Mouse (Mus musculus) kidney, postnatal 36 days (tissue): ENCODE measurements at regions not wholly inside any gene's neighbourhood (a gene's known extent, or its start where the extent isn't known, plus 50 kb on each side); places are given as distances from the start of the nearest gene placed in this dataset.

Experiments used
- DNase-seq, 2 experiments: peaks; one replicate each; pipeline ENCODE4 v3.0.0; 2021 to 2022; ENCODE audit warnings: mixed read lengths in 2 of 2

DNA sequence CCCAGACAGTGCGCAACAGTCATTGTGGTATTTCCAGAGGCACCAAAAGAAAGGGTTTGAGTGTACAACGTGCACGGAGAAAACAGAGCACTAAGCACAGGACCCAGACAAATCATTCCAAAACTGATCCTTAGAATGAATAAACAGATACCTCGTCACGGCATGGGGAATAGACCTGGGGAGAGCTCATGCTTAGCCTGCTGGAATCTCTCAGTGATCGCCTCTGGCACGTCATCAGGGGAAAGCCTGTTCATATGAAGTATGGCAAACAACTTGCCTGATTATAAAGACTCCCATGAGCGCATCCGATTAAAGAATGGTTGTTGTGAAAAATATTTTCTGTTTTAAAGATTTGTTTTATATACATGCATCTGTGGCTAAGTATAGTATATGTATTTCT is 86.9 kb upstream of the Dapk1 start:
- no peak for DNase-seq

DNA sequence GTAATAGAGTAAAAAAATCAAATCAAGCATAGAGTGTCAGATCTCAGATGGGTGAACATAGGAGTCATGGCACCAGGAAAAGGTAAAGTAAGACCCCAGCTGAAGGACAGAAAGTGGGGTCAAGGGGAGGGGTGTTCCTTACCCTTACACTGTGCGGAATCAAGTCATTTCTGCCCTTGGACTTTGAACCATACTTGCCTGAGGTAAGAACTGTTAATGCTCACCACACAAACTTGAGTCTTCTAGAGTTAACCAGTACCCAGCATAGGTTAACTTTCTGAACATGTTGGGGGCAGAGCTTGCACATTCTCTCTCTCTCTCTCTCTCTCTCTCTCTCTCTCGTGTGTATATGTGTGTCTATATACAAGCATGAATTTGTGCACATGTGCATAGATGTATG is 83.7 kb upstream of the Dapk1 start:
- DNase-seq = peak in 1 of 2 experiments; percentile 40

DNA sequence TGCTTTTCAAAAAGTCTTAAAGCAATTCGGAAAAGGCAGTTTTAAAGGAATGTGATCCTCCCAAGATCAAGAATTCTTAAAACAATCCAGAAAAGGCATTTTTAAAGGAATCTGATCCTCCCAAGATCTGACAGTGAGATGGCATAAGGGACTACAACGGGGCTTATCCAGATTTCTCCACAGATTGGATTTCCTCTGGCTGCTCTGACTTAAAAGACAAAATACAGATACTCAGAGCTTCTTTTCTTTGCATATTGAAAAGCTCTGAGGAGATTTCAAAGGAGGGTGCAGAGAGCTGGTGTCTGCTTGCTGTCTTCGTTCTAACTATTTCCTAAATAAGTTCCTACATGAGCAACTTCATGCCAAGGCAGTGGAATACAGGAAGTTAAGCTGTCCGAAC is 82.0 kb upstream of the Dapk1 start:
- DNase-seq = no peak

DNA sequence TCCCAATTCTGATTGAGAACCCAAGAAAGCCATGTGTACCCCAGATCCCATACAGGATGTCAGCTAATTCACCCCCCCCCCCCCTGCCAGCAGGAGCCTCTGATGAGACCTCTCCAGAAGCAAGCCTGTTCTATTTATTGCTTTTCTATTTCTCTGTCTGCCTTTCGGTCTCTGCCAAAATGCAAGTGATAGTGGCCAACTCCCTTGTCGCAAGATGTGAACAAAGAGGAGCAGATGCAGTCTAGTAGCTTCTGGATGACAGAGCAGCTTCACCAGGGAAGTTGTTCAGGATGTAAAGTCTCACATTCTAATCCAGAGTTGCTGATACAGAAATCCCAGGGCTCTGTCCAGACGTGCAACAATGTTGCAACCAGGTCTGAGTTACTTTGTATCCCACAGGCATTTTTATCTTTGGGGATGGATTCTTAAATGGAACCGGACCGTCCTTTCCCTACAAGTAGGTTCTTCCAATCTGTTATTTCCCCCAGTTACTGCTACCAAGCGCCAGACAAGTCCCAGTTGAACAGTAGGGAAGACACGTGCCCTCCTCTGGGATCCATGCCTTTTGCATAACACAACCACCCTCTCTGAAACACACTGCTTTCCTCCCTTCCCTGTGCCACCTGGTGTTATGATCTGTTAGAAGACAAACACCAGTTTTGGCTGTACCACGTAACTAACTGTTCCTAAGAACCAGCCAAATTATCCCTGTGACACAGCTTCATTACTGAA is 78.9 kb upstream of the Dapk1 start:
- DNase-seq = no peak

DNA sequence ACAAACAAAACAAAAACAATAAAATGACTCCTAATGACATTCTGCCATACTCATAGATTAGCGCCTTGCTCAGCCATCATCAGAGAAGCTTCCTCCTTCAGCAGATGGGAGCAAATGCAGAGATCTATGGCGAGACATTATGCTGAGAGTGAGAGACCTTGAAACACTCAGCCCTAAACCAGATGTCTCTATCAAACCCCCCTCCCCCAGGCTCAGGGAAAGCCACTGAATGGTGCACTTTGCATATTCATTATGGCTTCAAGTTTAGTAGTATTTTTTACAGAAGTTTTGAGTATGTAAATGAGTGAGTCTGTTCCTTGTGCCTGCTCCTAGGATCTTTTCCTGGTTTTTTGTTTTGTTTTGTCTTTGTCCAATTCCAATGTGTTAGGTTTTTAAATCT is 73.9 kb upstream of the Dapk1 start:
- no peak for DNase-seq

DNA sequence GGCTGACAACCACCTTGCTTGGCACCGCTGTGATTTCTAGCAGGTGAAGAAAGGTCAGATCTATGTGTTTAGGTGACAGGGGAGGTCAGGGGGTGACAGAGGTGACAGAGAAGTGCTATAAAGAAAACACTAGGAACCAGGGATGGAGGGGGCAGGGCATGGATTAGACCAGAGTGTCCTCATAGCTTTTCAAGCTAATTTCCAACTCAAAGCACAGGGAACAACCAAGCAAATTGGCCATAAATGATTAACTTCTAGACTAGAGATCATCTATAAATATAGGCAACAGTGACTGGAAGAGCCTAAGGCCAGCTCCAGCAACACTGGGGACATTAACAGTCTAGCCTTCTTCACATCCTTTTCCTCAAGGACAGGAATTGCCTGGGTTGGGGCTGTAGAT is 72.9 kb upstream of the Dapk1 start:
- peak; percentile 60 to 73 for DNase-seq

DNA sequence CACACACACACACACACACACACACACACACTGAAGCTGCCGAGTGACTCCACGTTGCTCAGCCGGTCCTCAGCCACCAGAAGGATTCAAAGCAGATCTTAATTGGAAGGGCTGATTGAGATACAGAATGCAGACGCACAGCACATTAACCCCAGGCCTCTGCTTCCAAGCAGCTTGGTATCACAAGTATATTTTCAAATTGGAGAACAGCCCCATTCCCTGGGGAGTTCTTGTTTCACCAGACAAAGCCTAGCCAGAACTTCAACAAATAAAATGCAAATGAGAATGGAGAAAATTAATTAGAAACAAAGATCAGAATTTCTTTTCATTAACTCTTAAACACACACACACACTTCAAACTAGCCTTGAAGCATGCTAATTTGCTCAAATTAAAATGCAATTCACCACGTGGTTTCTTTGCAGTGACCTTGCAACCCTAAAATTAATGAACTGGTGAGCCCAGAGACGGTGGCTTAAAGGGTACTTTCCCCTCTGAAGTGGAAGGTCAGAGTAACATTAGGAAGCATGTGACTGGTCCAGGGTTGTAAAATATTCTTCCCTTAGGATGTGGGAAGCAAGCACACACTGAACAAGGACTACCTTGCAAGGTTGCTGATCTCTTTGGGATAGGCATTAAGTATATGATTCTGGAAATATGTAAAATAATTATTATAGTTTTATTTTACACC is 72.2 kb upstream of the Dapk1 start:
- DNase-seq = peak; percentile 46 to 82

DNA sequence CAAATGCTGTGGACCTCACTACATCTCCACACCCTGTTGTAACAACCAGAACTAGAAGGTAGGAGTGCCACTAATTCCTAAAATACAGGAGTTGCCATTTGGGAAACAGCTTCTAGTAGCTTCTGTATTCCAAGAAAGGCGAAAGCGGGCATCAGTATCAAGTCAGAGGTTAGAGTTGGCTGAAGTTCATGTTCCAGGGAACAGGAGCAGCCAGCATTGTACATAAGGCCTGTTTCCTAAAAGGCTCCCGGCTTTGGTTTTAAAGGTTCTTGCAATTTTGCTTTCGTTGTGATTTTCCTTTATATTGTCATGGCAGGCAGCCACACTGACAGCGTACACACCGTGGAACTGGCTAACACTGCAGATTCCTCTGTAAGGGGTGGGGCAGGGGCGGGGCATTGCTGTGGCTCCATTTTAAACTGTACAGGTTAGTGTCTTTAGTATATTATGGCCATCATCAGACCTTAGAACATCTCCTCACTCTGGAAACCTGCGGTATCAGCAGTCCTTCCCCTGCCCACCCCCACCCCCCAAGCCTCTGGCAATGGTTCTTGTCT is 67.8 kb upstream of the Dapk1 start:
- DNase-seq = peak; percentile 24 to 30

DNA sequence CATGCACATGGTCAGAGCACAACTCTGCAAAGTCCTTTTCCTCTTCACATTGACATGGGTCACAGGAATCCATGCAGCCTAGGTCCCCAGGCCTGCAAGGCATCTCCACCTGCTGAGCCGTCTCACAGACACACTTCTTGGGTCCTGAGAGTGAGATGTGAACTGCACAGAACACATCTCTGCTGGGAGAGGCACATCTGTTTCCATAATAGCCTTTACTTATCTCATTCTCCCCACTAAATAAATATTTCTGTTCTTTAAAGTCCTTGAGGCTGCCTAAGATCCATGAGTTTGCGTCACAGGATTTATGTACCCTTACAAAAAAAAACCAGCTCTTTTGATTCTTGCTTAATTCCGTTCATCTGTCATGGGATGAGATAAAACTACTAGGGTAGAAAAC is 67.2 kb upstream of the Dapk1 start:
- no peak for DNase-seq

DNA sequence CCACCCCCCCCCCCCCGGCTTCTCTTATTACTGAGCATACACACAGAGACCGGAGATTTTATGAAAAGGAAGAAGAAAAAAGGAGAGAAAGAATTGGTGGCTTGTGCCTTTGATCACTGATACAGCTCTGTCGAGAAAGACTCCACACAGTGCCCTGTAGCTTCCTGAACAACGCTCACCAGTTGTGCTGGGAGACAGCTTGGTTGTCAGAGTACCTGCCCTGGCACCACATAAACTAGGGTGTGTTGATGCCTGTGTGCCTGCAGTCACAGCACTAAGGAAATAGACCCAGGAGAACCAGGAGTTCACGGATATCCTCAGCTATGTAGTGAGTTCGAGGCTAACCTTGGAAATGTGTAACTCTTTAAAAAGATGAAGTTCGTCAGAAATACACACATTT is 66.7 kb upstream of the Dapk1 start:
- no peak for DNase-seq

DNA sequence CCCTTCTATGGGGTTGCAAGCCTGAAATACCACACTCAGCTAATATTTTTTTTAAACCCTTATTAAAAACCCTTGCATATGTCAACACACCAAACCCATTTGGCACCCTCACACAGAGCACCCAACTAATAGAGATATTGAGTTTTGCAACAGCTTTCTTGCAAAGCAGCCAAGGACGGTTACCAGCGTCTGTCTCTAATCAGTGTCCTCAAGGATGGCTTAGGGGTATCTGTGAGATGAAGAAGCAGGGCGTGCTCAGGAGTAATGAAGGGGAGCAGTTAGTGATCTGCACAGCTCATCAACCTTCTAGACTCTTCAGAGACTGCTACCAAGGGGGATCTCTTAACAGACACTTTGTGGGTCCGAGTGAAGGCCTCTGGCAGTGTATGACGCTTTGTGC is 65.0 kb upstream of the Dapk1 start:
- no peak for DNase-seq

DNA sequence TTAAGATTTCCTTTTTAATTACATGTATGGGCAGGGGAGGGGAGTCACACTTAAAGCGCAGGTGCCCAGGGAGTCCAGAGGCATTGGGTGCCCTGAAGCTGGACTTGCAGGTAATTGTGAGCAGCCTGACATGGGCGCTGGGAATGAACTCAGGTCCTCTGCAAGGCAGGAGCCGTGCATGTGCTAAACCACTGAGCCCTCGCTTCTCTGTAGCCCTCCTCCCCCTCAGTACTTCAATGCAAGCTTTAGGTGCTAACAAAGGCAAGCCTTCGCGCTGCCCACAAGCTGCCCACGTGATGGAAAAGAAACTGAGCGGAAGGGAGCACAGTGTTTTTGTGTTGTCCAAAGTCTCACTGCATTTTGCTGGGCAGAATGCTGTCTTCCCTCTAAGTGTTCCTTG is 63.6 kb upstream of the Dapk1 start:
- DNase-seq = no peak

DNA sequence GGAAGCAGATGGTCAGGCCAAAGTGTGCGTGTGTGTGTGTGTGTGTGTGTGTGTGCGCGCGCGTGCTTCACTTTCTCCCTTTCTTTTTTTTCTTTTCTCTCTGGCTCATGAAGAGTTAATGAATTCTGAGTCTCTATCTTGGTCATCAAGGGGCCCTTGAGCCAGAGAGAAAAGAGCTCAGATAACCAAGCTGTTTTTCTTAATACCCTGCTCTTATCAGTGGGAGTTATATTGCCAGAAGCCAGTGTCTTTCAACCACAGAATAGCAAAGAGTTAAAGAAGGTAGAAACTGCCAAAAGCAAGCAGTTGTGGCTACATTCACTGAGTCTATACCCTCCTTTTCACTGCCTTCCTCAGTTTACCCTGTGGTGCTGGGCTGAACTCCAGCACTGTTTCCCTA is 60.6 kb upstream of the Dapk1 start:
- DNase-seq = no peak

DNA sequence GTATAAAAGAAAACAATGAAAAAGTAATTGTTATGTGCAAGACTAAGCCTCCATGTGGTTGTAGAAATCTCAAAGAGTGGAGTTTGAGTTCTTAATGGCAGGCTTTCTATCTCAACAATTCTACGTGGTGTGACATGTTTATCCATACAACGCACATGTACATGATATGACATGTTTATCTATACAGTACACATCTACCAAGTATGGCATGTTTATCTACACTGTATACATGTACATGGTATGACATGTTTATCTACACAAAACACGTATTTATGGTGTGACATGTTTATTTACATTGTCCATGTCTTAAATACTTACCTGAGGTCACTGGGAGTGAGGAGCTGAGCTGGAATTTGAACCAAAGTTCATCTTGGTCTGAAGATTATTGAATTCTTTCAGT is 57.4 kb upstream of the Dapk1 start:
- DNase-seq = no peak

DNA sequence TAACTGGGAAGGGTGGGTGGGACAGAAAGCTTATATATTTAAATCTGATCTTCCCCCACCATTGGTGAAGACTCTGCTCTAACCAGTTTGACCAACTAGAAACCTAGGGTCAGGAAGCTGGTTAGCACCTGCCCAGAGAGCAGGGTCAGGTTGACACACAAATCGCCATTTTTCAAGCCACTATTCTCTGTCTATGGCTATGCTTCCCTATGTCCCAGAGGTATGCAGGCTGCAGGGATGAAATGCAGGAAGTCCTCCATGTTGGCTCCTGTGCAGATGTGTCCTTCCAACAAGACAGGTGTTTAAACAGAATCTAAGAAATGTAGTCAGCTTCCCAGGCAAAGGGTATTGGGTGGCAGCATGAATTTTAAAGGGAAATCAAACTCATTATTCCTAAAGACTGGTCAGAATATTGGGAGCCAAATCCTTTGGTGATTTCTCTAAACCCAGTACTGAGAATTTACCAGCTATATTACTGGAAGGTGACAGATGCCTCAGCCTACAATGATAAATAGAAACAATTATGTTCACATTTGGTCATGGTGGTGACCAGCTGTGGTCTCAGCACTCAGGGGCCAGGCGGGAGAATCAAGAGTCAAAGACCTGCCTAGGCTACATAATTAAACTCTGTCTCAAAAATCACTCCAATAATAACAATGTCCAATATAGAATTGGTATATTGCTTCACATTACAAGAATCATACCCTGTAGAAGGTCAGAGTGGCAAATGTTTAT is 55.6 kb upstream of the Dapk1 start:
- DNase-seq = no peak
